25 mouse cellular contexts compared by ENCODE assay signal in genomic region chr13:18852718-18853117, GRCm38 (mm10).
"Had no signal": no experiment of that assay in that cellular context is flagged by ENCODE, and none has a peak within 500 bp of the region (broad histone marks: within the 10 kb centered on the region; RNA-seq: fewer than 3 reads in every experiment).

No protein-coding gene starts in this region.

- H3K27ac ChIP-seq: gastrocnemius, adult 2 months; heart, embryonic 10.5 days; hindbrain, embryonic 10.5 days; hindbrain, embryonic 12.5 days; hindbrain, embryonic 14.5 days; layer of hippocampus, adult 2 months; left cerebral cortex, adult 2 months; limb, embryonic 10.5 days; limb, embryonic 12.5 days; liver, embryonic 13.5 days; liver, embryonic 15.5 days had no signal

- H3K27me3 ChIP-seq: heart, embryonic 12.5 days; hindbrain, embryonic 12.5 days; limb, embryonic 12.5 days; liver, embryonic 13.5 days; liver, embryonic 15.5 days had no signal

- H3K9me3 ChIP-seq: heart, embryonic 10.5 days; heart, embryonic 12.5 days; hindbrain, embryonic 10.5 days; hindbrain, embryonic 12.5 days; limb, embryonic 10.5 days; limb, embryonic 12.5 days; liver, embryonic 13.5 days; liver, embryonic 15.5 days had no signal

- ATAC-seq: forebrain, embryonic 16.5 days; hindbrain, embryonic 16.5 days; inflammation-experienced regulatory T-cells, adult 6 months; liver, postnatal 0 days had no signal

- H3K4me2 ChIP-seq: heart, embryonic 12.5 days; hindbrain, embryonic 12.5 days; hindbrain, embryonic 14.5 days; limb, embryonic 12.5 days; liver, embryonic 11.5 days; liver, embryonic 13.5 days; liver, embryonic 15.5 days had no signal

- H3K9ac ChIP-seq: heart, embryonic 12.5 days; hindbrain, embryonic 12.5 days; hindbrain, embryonic 14.5 days; limb, embryonic 12.5 days; liver, embryonic 13.5 days; liver, embryonic 15.5 days; liver, postnatal 0 days had no signal

- H3K4me1 ChIP-seq: heart, embryonic 10.5 days; heart, embryonic 12.5 days; limb, embryonic 10.5 days; limb, embryonic 12.5 days; liver, embryonic 13.5 days; liver, embryonic 15.5 days had no signal

- H3K4me3 ChIP-seq: gastrocnemius, adult 2 months; heart, embryonic 10.5 days; heart, embryonic 12.5 days; hindbrain, embryonic 10.5 days; hindbrain, embryonic 12.5 days; layer of hippocampus, adult 2 months; left cerebral cortex, adult 2 months; limb, embryonic 10.5 days; limb, embryonic 12.5 days; liver, embryonic 13.5 days; liver, embryonic 15.5 days had no signal

- DNase-seq: gastrocnemius, adult 2 months; gastrocnemius, postnatal 10 days; gastrocnemius, postnatal 25 days; heart, adult 18-20 months; heart, postnatal 10 days; heart, postnatal 4 days; kidney, adult 8-10 months; kidney, postnatal 14 days; liver; liver, embryonic 13.5 days; liver, postnatal 0 days had no signal
